Mouse (Mus musculus) kidney, postnatal 0 days (tissue): ENCODE data around the gene Limk2. TPM values are rescaled to one million over a fixed set of nuclear protein-coding genes. Genes with fewer than 3 reads are reported as not detected.

ENCODE experiments used
- ATAC-seq: fragments of 200-750 bp; cut with Nextera tagmentation; replicated peaks from 2 replicates; pipeline ENCODE4 v1.8.0; 2017; ENCODE audit warnings: low read depth, moderate number of reproducible peaks, moderate TSS enrichment, moderate library complexity; ENCODE audit not compliant: low FRiP score
- DNase-seq: peaks from one replicate; pipeline ENCODE4 v3.0.0-alpha.2; 2016; ENCODE audit warnings: low spot score
- H3K27ac ChIP-seq: fragments of 300-500 bp; sonication (generic); 2 replicates; pipeline ENCODE4 v1.5.1; 2014; ENCODE audit warnings: mild to moderate bottlenecking
- H3K27me3 ChIP-seq: fragments of 300-500 bp; sonication (generic); 2 replicates; pipeline ENCODE4 v1.6.1; 2014; ENCODE audit warnings: low read length, mixed read lengths; ENCODE audit not compliant: insufficient read depth
- H3K36me3 ChIP-seq: fragments of 300-500 bp; sonication (generic); 2 replicates; pipeline ENCODE4 v1.6.1; 2014; ENCODE audit warnings: low read length, mixed read lengths; ENCODE audit not compliant: insufficient read depth
- H3K4me1 ChIP-seq: fragments of 300-500 bp; sonication (generic); replicated peaks from 2 replicates; pipeline ENCODE4 v1.6.1; 2014; ENCODE audit warnings: antibody characterized with exemption, low read length, mixed read lengths; ENCODE audit not compliant: insufficient read depth
- H3K4me2 ChIP-seq: fragments of 300-500 bp; sonication (generic); 2 replicates; pipeline ENCODE4 v1.6.1; 2014; ENCODE audit warnings: mild to moderate bottlenecking, low read length, moderate library complexity, mixed read lengths
- H3K4me3 ChIP-seq: fragments of 300-500 bp; sonication (generic); replicated peaks from 2 replicates; pipeline ENCODE4 v1.5.1; 2014; ENCODE audit warnings: low read depth, low read length
- H3K9ac ChIP-seq: fragments of 300-500 bp; sonication (generic); 2 replicates; pipeline ENCODE4 v1.6.1; 2014; ENCODE audit warnings: low read depth, low read length
- H3K9me3 ChIP-seq: fragments of 300-500 bp; sonication (generic); replicated peaks from 2 replicates; pipeline ENCODE4 v1.6.1; 2016; ENCODE audit warnings: low read length, inconsistent platforms, mixed read lengths
- CTCF ChIP-seq: IDR thresholded peaks from 2 replicates; pipeline ENCODE4 v1.5.1; 2016; ENCODE audit warnings: antibody characterized with exemption, low read depth, mild to moderate bottlenecking, moderate library complexity
- WGBS: fragments of 180-500 bp; shearing (Covaris S2); extraction: QIAGEN DNeasy Blood & Tissue Kit; methylation state at CpG from one replicate; pipeline ENCODE4 v1.1.7; 2014; 5-methylcytosine and 5-hydroxymethylcytosine counted together
- polyA plus RNA-seq: library from polyadenylated mRNA; unstranded; fragments of >200 nt; fragmentation: Nextera tagmentation; extraction: Ambion mirVana; gene quantifications from 2 replicates; pipeline ENCODE4 v1.2.1, GENCODE M21; 2015

Limk2 gene
- polyA plus RNA-seq, 1 experiment from 2014 or later, result 28.8 TPM

DNA sequence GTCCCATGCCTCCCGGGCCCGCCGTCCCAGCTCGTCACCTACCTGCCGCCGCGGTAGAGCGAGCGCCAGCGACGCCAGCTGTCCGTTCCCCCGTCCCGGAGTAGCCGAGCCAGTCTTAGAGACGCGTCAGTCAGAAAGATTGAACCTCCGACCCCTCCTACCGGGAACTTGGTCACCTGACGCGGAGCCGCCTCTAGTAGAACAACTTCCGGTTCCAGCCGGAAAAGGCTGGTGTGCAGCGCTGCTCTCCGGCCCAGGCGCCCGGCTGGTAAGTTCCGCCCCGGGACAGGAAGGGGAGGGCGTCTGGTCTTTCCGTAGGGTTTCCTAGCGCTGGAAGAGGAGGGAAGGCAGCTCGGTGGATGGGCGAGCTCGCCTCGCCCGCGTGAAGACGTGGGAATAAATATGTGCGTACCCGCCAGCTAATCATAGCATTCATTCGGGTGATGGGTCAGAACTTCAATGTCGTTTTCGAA is 43.2 kb upstream of the Limk2 start, which contains the start of gene Rnf185:
Rnf185 (minus strand) TSS at position 197 of the 473 bp plus-strand sequence.
- Histone ChIP-seq H3K9me3 (no peaks in the 10 kb centered on the region), H3K27ac (peak within 1 kb of the TSS; percentile 97), H3K4me3 (peak within 1 kb of the TSS; percentile 94), H3K9ac (peak within 1 kb of the TSS; percentile 90), H3K27me3 (no peaks in the 10 kb centered on the region), H3K36me3 (no peaks in the 10 kb centered on the region), H3K4me2 (peak within 1 kb of the TSS; percentile 78), H3K4me1 (peaks cover 9% of the 10 kb centered on the region; the same call in 1 of the 2 replicates)
- ATAC-seq, result peak; percentile 96
- under 1% methylated on average over 45 of the region's 45 CpGs for WGBS
- no peak; the same call in 1 of the 2 replicates for TF ChIP-seq CTCF
- peak; percentile 99 for DNase-seq

DNA sequence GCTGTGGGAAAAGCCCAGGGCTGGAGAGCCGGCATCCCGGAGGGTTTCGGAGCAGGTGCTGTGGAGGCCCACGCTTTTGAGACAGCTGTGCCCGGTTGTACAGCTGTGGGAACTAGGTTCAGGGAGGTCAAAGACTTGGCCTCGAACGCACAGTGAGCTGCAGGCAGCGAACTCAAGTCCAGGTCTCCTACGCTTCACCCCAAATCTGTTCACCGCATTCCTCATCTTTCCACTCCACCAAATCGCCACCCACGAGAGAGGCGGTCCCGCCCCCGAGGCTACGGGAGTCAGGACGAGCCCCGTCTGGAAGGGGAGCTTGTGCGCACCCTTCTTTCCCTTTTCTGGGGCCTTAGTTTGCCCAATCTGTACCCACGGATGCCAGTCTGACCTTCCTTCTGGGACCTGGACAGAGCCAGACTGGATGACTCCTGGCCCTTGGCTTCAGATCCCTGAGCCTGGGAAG is 42.7 kb upstream of the Limk2 start:
- no peaks in the 10 kb centered on the region for H3K36me3 ChIP-seq
- under 1% methylated on average over 20 of the region's 20 CpGs for WGBS
- peaks cover 9% of the 10 kb centered on the region; the same call in 1 of the 2 replicates for H3K4me1 ChIP-seq
- DNase-seq, result peak; percentile 57
- H3K27me3 ChIP-seq, result no peaks in the 10 kb centered on the region
- peak overlapping the region; percentile 97 for H3K27ac ChIP-seq
- TF ChIP-seq CTCF, result no peak
- peak overlapping the region; percentile 94 for H3K4me3 ChIP-seq
- no peaks in the 10 kb centered on the region for H3K9me3 ChIP-seq
- H3K9ac ChIP-seq, result peak overlapping the region; percentile 90
- peak; percentile 17 for ATAC-seq
- peak overlapping the region; percentile 78 for H3K4me2 ChIP-seq

DNA sequence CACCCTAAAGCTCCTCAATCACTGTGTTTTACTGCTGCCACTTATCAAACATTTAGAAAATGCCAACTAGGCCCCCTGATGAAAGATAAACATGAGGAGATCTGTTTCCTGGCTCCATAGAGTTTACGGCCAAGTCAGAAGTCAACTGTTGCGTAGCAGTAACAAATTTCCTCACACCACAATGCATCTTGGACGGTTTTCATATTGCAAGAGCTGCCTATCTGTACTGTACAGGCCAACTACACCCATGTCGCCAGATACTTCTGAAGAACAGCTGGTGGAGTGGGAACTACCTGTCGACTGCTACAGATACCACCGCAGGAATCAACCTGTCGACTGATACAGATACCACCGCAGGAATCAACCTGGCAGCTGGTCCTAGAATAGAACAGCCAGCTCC is 35.9 kb upstream of the Limk2 start:
- H3K4me2 ChIP-seq, result no peak overlapping the region
- no peaks in the 10 kb centered on the region for H3K9me3 ChIP-seq
- TF ChIP-seq CTCF, result no peak
- H3K9ac ChIP-seq, result no peak overlapping the region
- no peak overlapping the region for H3K27ac ChIP-seq
- WGBS, result 82% methylated on average over 8 of the region's 8 CpGs
- no peaks in the 10 kb centered on the region for H3K36me3 ChIP-seq
- no peaks in the 10 kb centered on the region for H3K4me1 ChIP-seq
- DNase-seq (no peak), ATAC-seq (no peak)
- H3K4me3 ChIP-seq, result no peak overlapping the region
- no peaks in the 10 kb centered on the region for H3K27me3 ChIP-seq

DNA sequence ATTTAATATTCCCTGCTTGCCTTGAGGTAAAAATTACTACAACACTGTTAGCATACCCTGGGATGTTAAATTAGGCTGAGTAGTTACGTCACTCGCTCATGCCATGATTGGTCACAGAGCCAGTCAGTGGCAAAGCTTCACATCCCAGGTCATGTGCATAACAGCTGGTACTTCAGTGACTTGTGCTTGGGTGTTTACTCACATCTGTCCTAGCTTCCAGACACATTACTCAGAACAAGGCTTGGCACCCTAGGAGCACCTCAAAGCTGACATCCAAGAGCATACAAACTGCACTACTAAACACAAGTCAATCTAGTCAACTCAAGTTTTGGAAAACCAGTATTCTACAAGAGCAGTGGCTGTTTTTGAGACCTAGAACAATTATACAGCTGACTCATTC is 34.1 kb upstream of the Limk2 start:
- no peaks in the 10 kb centered on the region for H3K36me3 ChIP-seq
- no peak overlapping the region for H3K4me3 ChIP-seq
- no peak overlapping the region for H3K4me2 ChIP-seq
- no peak overlapping the region for H3K9ac ChIP-seq
- no peak for TF ChIP-seq CTCF
- ATAC-seq (no peak), DNase-seq (no peak)
- H3K9me3 ChIP-seq, result no peaks in the 10 kb centered on the region
- no peaks in the 10 kb centered on the region for H3K4me1 ChIP-seq
- H3K27me3 ChIP-seq, result no peaks in the 10 kb centered on the region
- no peak overlapping the region for H3K27ac ChIP-seq
- WGBS, result 89% methylated on average over 2 of the region's 2 CpGs

DNA sequence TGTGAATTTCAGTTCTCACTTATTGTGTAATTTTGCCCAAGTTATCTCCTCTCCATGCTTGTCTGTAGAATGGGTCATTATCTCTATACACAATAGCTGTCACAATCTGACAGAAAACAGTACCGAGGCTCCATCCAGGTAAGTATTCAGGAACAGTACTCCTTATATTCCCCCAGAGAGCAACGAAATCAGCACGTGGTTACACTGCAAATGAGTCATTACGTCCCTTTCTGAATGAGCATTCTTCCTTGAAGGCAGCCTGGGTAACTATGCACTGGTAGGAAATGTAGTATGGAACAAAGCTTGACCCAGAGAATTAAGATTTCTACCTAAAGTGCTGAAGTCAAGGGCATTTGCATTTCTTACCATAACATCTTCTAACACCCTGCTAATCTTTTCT is 33.7 kb upstream of the Limk2 start:
- Histone ChIP-seq H3K4me1 (no peaks in the 10 kb centered on the region), H3K4me2 (no peak overlapping the region), H3K9me3 (no peaks in the 10 kb centered on the region), H3K27me3 (no peaks in the 10 kb centered on the region), H3K27ac (no peak overlapping the region), H3K4me3 (no peak overlapping the region), H3K36me3 (no peaks in the 10 kb centered on the region), H3K9ac (no peak overlapping the region)
- TF ChIP-seq CTCF, result no peak
- DNase-seq (no peak), ATAC-seq (no peak)
- 81% methylated on average over 4 of the region's 4 CpGs for WGBS

DNA sequence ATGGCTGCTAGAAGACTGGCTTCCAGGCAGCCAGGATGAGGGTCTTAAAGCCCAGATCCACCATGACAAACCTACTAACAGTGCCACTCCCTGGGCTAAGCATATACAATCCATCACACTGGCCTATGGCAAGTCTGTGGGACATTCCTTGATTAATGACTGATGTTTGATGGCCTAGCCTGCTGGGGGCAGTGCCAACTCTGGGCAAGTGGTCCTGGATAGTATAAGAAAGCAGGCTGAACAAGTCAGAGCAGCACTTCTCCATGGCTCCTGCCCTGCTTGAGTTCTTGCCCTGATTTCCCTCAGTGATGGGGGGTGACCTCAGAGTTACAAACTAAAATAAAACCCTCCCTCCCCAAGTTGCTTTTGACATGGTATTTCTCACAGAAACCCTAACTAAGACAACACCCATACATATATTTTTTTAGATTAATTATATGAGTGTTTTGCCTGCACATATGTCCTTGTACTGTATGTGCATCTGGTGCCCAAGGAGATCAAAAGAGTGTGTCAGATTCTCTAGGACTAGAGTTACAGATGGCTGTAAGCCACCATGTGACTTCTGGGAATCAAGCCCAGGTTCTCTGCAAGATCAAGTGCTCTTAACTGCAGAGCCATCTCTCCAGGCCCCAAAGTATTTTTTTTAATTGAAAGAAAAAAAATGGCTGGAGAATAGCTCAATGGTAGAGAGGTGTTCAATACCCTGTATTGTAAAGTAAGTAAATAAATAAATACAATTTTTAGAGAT is 32.9 kb upstream of the Limk2 start:
- no peak for TF ChIP-seq CTCF
- Histone ChIP-seq H3K4me1 (no peaks in the 10 kb centered on the region), H3K36me3 (no peaks in the 10 kb centered on the region), H3K9me3 (no peaks in the 10 kb centered on the region), H3K4me3 (no peak overlapping the region), H3K4me2 (no peak overlapping the region), H3K9ac (no peak overlapping the region), H3K27ac (no peak overlapping the region), H3K27me3 (no peaks in the 10 kb centered on the region)
- ATAC-seq (no peak), DNase-seq (no peak)
